Mouse (Mus musculus): ENCODE results near the gene Gm45753.
A peak's percentile ranks its signal among the peaks of the same experiment; 100 is the strongest.

GRCm38 (mm10) chr8:45281630-45282029 lies 26.6 kb downstream of the Gm45753 start:
- TF ChIP-seq EP300 (IDR thresholded peaks at IDR 0.05; ENCODE audit: low read depth) = 0 out of 2 replicates have a peak, but pooled peaks have one; percentile 16
- TF ChIP-seq CTCF (IDR thresholded peaks at IDR 0.05; ENCODE audit: low read depth) = 0 out of 2 replicates have a peak, but pooled peaks have one; percentile 11
